Mouse (Mus musculus): Measurements from ENCODE around the gene Atp2b2.

DNA sequence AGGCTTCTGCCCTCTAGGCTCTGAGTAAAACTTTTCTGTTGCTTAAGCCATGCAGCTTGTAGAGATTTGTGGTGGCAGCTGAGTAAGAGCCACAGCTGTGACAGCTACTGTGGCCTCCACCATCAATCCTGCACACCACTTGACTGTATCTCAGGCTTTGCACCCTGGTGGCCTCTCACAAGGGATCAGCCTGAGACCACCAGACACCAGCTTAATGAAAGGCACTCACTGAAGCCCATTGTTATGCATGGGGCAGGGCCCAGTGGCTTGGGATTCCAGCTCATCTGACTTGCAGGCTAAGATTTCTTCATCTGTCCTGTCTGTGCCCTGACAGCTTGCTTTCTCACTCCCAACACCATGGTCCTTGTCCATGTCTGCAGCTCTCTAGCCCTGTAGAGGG is 155.5 kb downstream of the Atp2b2 start:
- TF ChIP-seq POLR2A (IDR thresholded peaks at IDR 0.05; ENCODE audit: borderline replicate concordance, extremely low read depth, low read depth, low read length), result no peak
- no peak for TF ChIP-seq CTCF (IDR thresholded peaks at IDR 0.05; ENCODE audit: insufficient read depth, low read length)

Data from lung, adult 2 months (tissue).